Mouse (Mus musculus) MEL (cell line): ENCODE measurements around the gene Rab11fip3.

ENCODE experiments used
- CHD2 ChIP-seq: IDR thresholded peaks from 2 replicates; pipeline ENCODE4 v1.6.1; 2011; ENCODE audit warnings: low read length, improper control_type of control experiment
- CTCF ChIP-seq, 3 experiments: IDR thresholded peaks in 2 of 3; conservative IDR thresholded peaks in 1 of 3; 2 replicates each; pipeline ENCODE4 v1.5.1; 2011 to 2012; ENCODE audit warnings: low read length in 3 of 3, low read depth in 2 of 3, mild to moderate bottlenecking in 2 of 3, improper control_type of control experiment in 1 of 3, inconsistent platforms in 1 of 3, mixed read lengths in 1 of 3, moderate library complexity in 1 of 3; ENCODE audit not compliant: control insufficient read depth in 1 of 3, insufficient read depth in 1 of 3, poor library complexity in 1 of 3, severe bottlenecking in 1 of 3
- GATA1 ChIP-seq: IDR thresholded peaks from 2 replicates; pipeline ENCODE4 v1.6.1; 2011; ENCODE audit warnings: low read depth, low read length, improper control_type of control experiment
- MAFK ChIP-seq: IDR thresholded peaks from 2 replicates; pipeline ENCODE4 v1.6.1; 2011; ENCODE audit warnings: low read depth, mild to moderate bottlenecking, low read length, improper control_type of control experiment, borderline replicate concordance
- POLR2A ChIP-seq, 2 experiments: IDR thresholded peaks; 2 replicates each; pipeline ENCODE4 v1.6.1; 2011 to 2012; ENCODE audit warnings: low read length in 2 of 2, mild to moderate bottlenecking in 2 of 2, control low read depth in 1 of 2, improper control_type of control experiment in 1 of 2, low read depth in 1 of 2, moderate library complexity in 1 of 2; ENCODE audit not compliant: control insufficient read depth in 1 of 2, insufficient read depth in 1 of 2, poor library complexity in 1 of 2
- TCF12 ChIP-seq: IDR thresholded peaks from 2 replicates; pipeline ENCODE4 v1.6.1; 2014; ENCODE audit warnings: low read depth, mild to moderate bottlenecking, inconsistent platforms, low read length, improper control_type of control experiment, moderate library complexity
- USF1 ChIP-seq: IDR thresholded peaks from 2 replicates; pipeline ENCODE4 v1.6.1; 2014; ENCODE audit warnings: low read depth, mild to moderate bottlenecking, inconsistent platforms, low read length, improper control_type of control experiment, moderate library complexity
- ZC3H11A ChIP-seq: IDR thresholded peaks from 2 replicates; pipeline ENCODE4 v1.6.1; 2012; ENCODE audit warnings: low read depth, mild to moderate bottlenecking, inconsistent platforms, low read length, improper control_type of control experiment
- ZKSCAN1 ChIP-seq: IDR thresholded peaks from 2 replicates; pipeline ENCODE4 v1.6.1; 2012; ENCODE audit warnings: low read depth, mild to moderate bottlenecking, inconsistent platforms, low read length, improper control_type of control experiment, moderate library complexity

GRCm38 (mm10) chr17:26078851-26079250, 9.5 kb upstream of the Rab11fip3 start:
- TF ChIP-seq CTCF (IDR thresholded peaks at IDR 0.05 in 2 of 3, conservative IDR thresholded peaks at IDR 0.05 in 1 of 3; ENCODE audit: control insufficient read depth in 1 of 3, insufficient read depth in 1 of 3, low read depth in 2 of 3, low read length in 3 of 3, poor library complexity in 1 of 3, severe bottlenecking in 1 of 3) = no peak
- no peak for TF ChIP-seq CHD2
- no peak for TF ChIP-seq ZKSCAN1
- TF ChIP-seq GATA1 = no peak
- TF ChIP-seq MAFK = no peak
- no peak for TF ChIP-seq POLR2A (IDR thresholded peaks at IDR 0.05; ENCODE audit: control insufficient read depth in 1 of 2, insufficient read depth in 1 of 2, low read depth in 1 of 2, low read length in 2 of 2, poor library complexity in 1 of 2)
- TF ChIP-seq USF1 = no peak
- TF ChIP-seq ZC3H11A = no peak
- no peak for TF ChIP-seq TCF12
